Mouse (Mus musculus) G1E-ER4 (cell line): ENCODE results near the gene Rbmxl1. TPM values are rescaled to one million over a fixed set of nuclear protein-coding genes. Genes with fewer than 3 reads are reported as not detected.

Source experiments
- GATA1 ChIP-seq: IDR thresholded peaks from one replicate; pipeline ENCODE4 v1.8.0; 2012; ENCODE audit warnings: low read length, inconsistent platforms
- polyA plus RNA-seq: library from polyadenylated mRNA; stranded (reverse); fragments of >175 nt; gene quantifications from 2 replicates; pipeline ENCODE4 v1.2.3, GENCODE M21; 2012

Rbmxl1 gene
- polyA plus RNA-seq, 1 experiment = 215 TPM

DNA sequence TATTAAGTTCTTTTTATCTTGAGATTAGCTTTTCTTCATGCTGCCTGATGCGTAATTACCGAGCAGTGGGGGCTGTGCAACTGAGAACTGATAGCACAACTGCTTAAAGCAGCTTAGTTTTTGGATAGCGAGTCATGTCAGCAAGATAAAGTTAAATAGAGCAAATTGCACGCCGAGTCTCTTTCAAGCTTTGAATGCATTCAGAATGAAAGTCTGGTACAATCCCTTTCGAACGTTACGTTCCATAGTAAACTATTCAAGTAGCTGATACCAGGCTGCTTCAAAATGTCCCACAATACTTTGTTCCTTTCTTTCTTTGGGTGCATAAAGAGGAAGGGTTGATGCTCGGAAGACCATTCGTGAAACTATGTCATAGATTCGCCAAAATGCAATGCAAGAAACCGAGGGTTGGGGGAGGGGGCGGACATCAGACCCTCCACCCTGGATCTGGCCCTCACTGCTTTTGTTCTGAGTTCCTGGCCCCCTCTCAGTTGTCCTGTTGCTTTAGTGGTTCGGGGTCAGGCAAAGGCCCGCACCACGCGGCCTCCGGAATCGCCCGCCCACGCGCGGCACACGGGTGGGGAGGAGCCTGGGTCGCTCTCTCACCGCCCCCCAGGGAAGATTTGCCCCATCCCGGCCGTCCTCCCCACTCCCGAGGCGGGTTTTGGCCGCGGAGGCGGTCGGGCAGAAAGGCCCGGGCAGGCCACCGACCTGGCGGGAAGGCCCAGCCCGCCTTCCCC is 549 bp downstream of the Rbmxl1 start:
- TF ChIP-seq GATA1 = no peak

DNA sequence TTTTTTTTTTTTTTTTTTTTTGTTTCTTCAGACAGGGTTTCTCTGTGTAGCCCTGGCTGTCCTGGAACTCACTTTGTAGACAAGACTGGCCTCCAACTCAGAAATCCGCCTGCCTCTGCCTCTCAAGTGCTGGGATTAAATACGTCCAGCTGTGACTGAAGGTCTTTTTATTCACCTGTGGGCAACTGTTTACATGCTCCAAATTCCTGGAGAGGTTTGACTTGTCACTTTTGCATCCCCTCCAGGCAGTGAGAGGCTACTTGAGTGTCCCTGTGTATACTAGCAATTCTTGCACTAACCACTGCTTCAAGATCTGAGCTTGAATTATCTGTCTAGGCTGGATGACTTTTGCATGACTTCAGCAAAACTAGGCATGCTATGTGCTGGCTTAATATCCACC is 6.0 kb downstream of the Rbmxl1 start:
- no peak for TF ChIP-seq GATA1

DNA sequence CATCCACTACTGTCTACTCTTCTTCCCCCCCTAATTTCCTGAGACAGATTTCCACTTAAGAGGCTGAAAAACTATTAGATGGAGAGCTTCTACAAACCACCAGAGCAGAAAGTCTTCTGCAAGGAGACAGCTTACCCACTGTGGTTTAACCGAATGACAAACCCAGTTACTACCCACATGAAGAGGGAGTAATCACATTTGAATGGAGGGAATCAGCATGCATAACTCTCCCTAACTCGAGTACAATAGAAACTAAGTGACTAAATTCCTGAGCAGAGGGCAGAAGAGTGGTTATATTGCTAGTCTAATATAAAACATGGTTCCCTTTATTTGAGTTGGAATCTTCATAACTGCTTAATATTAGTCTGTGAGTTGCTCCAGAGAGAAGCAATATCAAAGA is 15.7 kb downstream of the Rbmxl1 start:
- no peak for TF ChIP-seq GATA1

DNA sequence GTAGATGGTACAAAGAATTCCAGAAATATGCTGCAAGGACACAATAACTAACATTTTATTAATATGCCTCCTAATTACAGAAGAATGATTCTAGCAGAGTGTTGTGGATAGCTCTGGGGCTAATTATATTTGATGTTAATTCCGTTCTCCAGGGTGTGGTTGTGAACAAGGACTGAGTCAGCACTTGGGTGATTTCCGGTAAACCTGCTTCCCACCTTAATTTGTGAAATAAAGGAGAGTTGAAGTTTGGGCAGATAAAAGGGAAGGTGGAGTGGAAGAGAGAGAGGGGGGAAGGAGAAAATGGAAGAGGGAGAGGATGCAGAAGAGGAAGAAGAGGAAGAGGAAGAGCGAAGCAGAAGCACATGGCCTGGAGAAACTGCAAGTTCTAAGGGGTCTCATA is 19.0 kb downstream of the Rbmxl1 start:
- TF ChIP-seq GATA1 = no peak

DNA sequence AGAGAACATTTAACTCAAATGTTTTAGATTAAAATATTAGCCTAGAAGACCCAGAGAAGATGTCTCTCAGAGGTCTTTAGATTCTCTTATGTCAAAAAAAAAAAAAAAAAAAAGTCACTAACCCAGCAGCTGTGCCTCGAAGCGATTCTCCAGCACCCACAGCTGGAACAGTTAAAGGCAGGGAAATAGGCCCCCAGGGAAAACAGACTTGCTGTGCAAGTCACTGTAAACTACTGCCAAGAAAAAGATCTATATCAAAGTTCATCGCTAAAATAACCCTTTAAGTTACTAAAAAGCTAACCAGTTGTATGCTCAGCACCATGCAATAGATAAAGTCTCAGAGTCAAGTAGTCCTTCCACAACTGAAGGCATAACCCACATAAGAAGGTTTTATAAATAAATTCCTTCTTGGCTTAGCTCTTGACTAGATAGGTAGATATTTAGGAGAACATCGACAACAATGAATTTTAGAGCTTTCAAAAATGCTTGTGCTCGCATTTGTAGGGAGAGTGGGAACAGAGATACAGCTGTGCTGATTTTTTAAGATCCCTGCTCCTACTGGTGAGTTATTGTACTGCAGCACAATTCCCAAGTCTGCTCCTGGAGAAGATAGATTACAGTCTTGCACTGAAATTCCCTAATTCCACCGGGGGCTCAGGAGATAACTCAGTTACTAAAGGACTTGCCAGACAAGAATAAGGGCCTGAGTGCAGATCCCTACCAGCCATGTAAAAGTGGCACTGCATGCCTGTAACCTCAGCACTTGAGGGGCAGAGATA is 31.5 kb downstream of the Rbmxl1 start:
- no peak for TF ChIP-seq GATA1

DNA sequence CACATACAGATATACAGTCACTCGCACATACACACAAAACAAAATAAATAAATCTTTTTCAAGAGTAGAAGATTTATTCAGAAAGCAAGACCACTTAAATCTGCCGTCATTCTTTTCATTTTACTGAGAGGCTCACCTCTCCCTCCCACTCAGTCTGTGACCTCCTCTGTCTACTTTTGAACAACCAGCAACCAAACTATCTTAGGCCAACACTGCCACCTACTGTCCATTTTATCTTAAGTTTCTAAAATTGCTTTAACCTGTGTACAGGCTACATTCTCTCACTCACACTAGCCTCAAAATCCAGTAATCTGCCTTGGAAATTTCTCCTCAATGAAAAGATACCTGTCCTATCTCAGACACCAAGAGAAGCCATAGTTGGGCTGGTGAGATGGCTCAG is 40.8 kb downstream of the Rbmxl1 start:
- TF ChIP-seq GATA1 = no peak

DNA sequence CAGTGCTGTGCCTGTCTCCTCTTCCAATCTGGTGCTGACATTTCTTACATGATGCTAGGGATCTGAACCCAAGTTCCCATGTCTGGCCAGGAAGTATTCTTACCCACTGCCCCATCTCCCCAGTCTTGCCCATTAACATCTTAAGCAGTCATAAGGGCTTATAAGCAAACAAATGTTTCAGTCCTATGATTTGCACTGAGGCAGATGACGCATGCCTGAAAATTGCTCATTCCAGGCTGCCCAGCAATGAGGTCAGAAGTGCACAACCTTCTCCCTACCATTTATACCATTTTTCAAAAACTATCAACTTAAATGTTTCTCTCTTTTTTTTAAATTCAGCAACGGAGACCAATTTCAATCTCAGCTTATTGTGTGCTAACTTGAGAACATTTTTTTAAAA is 44.8 kb downstream of the Rbmxl1 start:
- TF ChIP-seq GATA1 = no peak

DNA sequence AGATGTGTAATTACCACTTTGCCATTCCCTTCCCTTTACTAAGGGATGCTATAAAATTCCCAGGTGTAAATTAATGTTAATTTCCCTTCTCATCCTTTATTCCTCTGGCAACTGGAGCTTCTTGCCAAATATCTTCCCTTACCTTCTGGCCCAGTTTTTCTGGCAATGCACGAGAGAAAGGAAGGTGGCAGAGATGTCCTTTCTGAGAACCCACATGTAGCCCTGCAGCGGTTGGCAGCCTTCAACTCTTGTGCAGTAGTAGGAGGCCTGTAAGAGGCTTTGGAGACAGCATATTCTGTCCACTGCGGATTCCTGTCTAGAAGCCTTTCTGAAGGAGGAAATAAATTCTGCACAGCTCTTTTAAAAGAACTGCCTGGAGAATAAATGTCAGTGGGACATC is 52.3 kb downstream of the Rbmxl1 start:
- no peak for TF ChIP-seq GATA1

Other genes starting within 250 kb of the Rbmxl1 start
- gene Pou4f2, start 72.3 kb downstream of the Rbmxl1 start, polyA plus RNA-seq = not detected in 2 replicates
- gene Slc10a7, start 448 bp upstream of the Rbmxl1 start, polyA plus RNA-seq = 5.8 and 7.6 TPM in 2 replicates